Mouse (Mus musculus) lung, adult 2 months (tissue): ENCODE measurements around the gene Tnfsf12.

Source experiments
- CTCF ChIP-seq: fragments of 200-500 bp; IDR thresholded peaks from 2 replicates; pipeline ENCODE4 v1.5.1; 2011; ENCODE audit warnings: mild to moderate bottlenecking, low read length, control low read depth; ENCODE audit not compliant: insufficient read depth
- POLR2A ChIP-seq: fragments of 200-500 bp; IDR thresholded peaks from 2 replicates; pipeline ENCODE4 v1.6.1; 2011; ENCODE audit warnings: low read depth, mild to moderate bottlenecking, control low read depth, low read length, borderline replicate concordance; ENCODE audit errors: extremely low read depth

DNA sequence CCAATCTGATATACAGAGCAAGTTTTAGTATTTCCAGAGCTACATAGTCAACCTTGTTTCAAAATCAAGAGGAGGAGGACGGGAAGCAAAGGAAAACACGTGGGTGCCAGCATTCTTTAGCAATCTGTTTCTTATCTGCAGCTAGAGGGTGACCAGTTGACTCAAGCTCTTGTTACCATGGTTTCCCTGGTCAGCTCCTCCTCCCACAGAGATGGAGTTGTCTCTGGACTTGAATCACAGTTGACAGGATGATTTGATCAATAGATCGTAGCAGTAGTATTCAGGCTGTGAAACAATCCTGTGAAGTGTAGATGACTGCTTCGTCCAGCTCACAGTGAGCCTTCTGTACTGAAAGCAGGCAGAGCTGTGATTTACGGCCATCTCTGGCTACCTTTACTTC is 20.3 kb upstream of the Tnfsf12 start:
- TF ChIP-seq POLR2A: no peak
- no peak for TF ChIP-seq CTCF
